Mouse (Mus musculus): ENCODE measurements around the gene Nfic.
A peak's percentile ranks its signal among the peaks of the same experiment; 100 is the strongest.

Nfic gene

GRCm38 (mm10) chr10:81418216-81419070 is 37.0 kb downstream of the Nfic start:
- DNase-seq (ENCODE audit: extremely low read depth, low read depth): no peak

GRCm38 (mm10) chr10:81417227-81418215 is 37.9 kb downstream of the Nfic start:
- DNase-seq (ENCODE audit: extremely low read depth, low read depth): no peak

GRCm38 (mm10) chr10:81416581-81417226 is 38.7 kb downstream of the Nfic start:
- no peak for DNase-seq (ENCODE audit: extremely low read depth, low read depth)

GRCm38 (mm10) chr10:81415549-81416310 is 39.7 kb downstream of the Nfic start:
- no peak for DNase-seq (ENCODE audit: extremely low read depth, low read depth)

GRCm38 (mm10) chr10:81415146-81415545 is 40.3 kb downstream of the Nfic start:
- DNase-seq (ENCODE audit: extremely low read depth, low read depth): no peak

GRCm38 (mm10) chr10:81414682-81415081 is 40.8 kb downstream of the Nfic start:
- DNase-seq (ENCODE audit: extremely low read depth, low read depth): no peak

GRCm38 (mm10) chr10:81413310-81414261 is 41.8 kb downstream of the Nfic start:
- no peak for DNase-seq (ENCODE audit: extremely low read depth, low read depth)

GRCm38 (mm10) chr10:81412586-81413309 is 42.7 kb downstream of the Nfic start:
- no peak for DNase-seq (ENCODE audit: extremely low read depth, low read depth)

GRCm38 (mm10) chr10:81411471-81412400 is 43.7 kb downstream of the Nfic start:
- DNase-seq (ENCODE audit: extremely low read depth, low read depth): no peak

- DNase-seq (ENCODE audit: extremely low read depth, low read depth): no peak
These were observed 44.5 kb downstream of the Nfic start for GRCm38 (mm10) chr10:81410981-81411380.

- DNase-seq (ENCODE audit: extremely low read depth, low read depth): no peak
These were observed 45.1 kb downstream of the Nfic start for GRCm38 (mm10) chr10:81410350-81410749.

- DNase-seq (ENCODE audit: extremely low read depth, low read depth): no peak
These were observed 46.1 kb downstream of the Nfic start for GRCm38 (mm10) chr10:81409330-81409729.

GRCm38 (mm10) chr10:81408871-81409291 is 46.6 kb downstream of the Nfic start:
- DNase-seq (ENCODE audit: extremely low read depth, low read depth): no peak

GRCm38 (mm10) chr10:81408424-81408729 is 47.1 kb downstream of the Nfic start:
- no peak for DNase-seq (ENCODE audit: extremely low read depth, low read depth)

- DNase-seq (ENCODE audit: extremely low read depth, low read depth): peak; percentile 92
These were observed 47.7 kb downstream of the Nfic start for GRCm38 (mm10) chr10:81407539-81408423.

- DNase-seq (ENCODE audit: extremely low read depth, low read depth): no peak
These were observed 48.7 kb downstream of the Nfic start for GRCm38 (mm10) chr10:81406504-81407440.

Data from MEL-GATA-1-ER (cell line).